Mouse (Mus musculus) C2C12 (cell line): ENCODE measurements around the gene Cdk1. TPM values are rescaled to one million over a fixed set of nuclear protein-coding genes. Genes with fewer than 3 reads are reported as not detected.

Experiments used
- H3K27me3 ChIP-seq: one replicate; pipeline ENCODE4 v1.6.1; 2011; ENCODE audit not compliant: control insufficient read depth, insufficient read depth, insufficient read length
- H3K36me3 ChIP-seq: one replicate; pipeline ENCODE4 v1.6.1; 2011; ENCODE audit not compliant: control insufficient read depth, insufficient read depth
- H3K4me3 ChIP-seq: one replicate; pipeline ENCODE4 v1.5.1; 2011; ENCODE audit warnings: mild to moderate bottlenecking, control low read depth; ENCODE audit not compliant: poor library complexity, insufficient read depth, severe bottlenecking
- H3K79me2 ChIP-seq: one replicate; pipeline ENCODE4 v1.6.1; 2011; ENCODE audit not compliant: control insufficient read depth, insufficient read depth
- H3K79me3 ChIP-seq: one replicate; pipeline ENCODE4 v1.6.1; 2011; ENCODE audit warnings: low read depth, control low read depth
- H3ac ChIP-seq: one replicate; pipeline ENCODE3; 2011; ENCODE audit warnings: low read depth; ENCODE audit not compliant: control insufficient read depth, insufficient read length
- CEBPB ChIP-seq: IDR thresholded peaks from one replicate; pipeline ENCODE4 v1.6.1; 2011; ENCODE audit warnings: low read depth, mild to moderate bottlenecking, control low read depth, moderate library complexity
- CTCF ChIP-seq: IDR thresholded peaks from one replicate; pipeline ENCODE4 v1.5.1; 2011; ENCODE audit not compliant: control insufficient read depth, insufficient read depth, insufficient read length
- FOSL1 ChIP-seq: IDR thresholded peaks from one replicate; pipeline ENCODE4 v1.8.0; 2011; ENCODE audit warnings: mild to moderate bottlenecking, low read length; ENCODE audit not compliant: poor library complexity, insufficient read depth, severe bottlenecking
- MAX ChIP-seq: IDR thresholded peaks from one replicate; pipeline ENCODE4 v1.6.1; 2011; ENCODE audit warnings: mild to moderate bottlenecking, control low read depth
- MYOD1 ChIP-seq: IDR thresholded peaks from one replicate; pipeline ENCODE4 v1.6.1; 2011; ENCODE audit warnings: low read depth; ENCODE audit not compliant: control insufficient read depth, insufficient read length
- MYOG ChIP-seq: IDR thresholded peaks from one replicate; pipeline ENCODE4 v1.6.1; 2011; ENCODE audit not compliant: control insufficient read depth, insufficient read length; ENCODE audit errors: extremely low read depth
- USF1 ChIP-seq: IDR thresholded peaks from one replicate; pipeline ENCODE4 v1.6.1; 2011; ENCODE audit warnings: low read depth, mild to moderate bottlenecking, control low read depth, moderate library complexity
- polyA plus RNA-seq: library from polyadenylated mRNA; unstranded; fragments of >200 nt; fragmentation: generic; extraction: Trizol; gene quantifications from one replicate; pipeline ENCODE4 v1.2.1, GENCODE M21; 2012; ENCODE audit warnings: missing spikeins

The Cdk1 gene
- polyA plus RNA-seq, 1 experiment = 374 TPM

- Histone ChIP-seq H3K79me3 (no peaks in the 10 kb centered on the region), H3K79me2 (no peaks in the 10 kb centered on the region), H3ac (no peak overlapping the region), H3K36me3 (peaks cover 6% of the 10 kb centered on the region), H3K27me3 (no peaks in the 10 kb centered on the region), H3K4me3 (no peak overlapping the region)
- TF ChIP-seq CTCF (no peak), CEBPB (no peak), MAX (no peak), MYOG (no peak), MYOD1 (no peak), FOSL1 (no peak), USF1 (no peak)
Observed at GRCm38 (mm10) chr10:69328029-69328655, 24.6 kb downstream of the Cdk1 start.

- H3K79me2 ChIP-seq = no peaks in the 10 kb centered on the region
- H3K4me3 ChIP-seq = no peak overlapping the region
- H3ac ChIP-seq = no peak overlapping the region
- no peak for TF ChIP-seq MYOD1
- TF ChIP-seq FOSL1 = no peak
- TF ChIP-seq MYOG = no peak
- TF ChIP-seq MAX = no peak
- no peak for TF ChIP-seq CTCF
- TF ChIP-seq CEBPB = no peak
- no peak for TF ChIP-seq USF1
- H3K36me3 ChIP-seq = peaks cover 4% of the 10 kb centered on the region
- H3K27me3 ChIP-seq = no peaks in the 10 kb centered on the region
- no peaks in the 10 kb centered on the region for H3K79me3 ChIP-seq
Observed at GRCm38 (mm10) chr10:69327362-69327761, 25.4 kb downstream of the Cdk1 start.

GRCm38 (mm10) chr10:69326433-69326832, 26.3 kb downstream of the Cdk1 start:
- no peaks in the 10 kb centered on the region for H3K79me3 ChIP-seq
- H3K27me3 ChIP-seq = no peaks in the 10 kb centered on the region
- no peaks in the 10 kb centered on the region for H3K79me2 ChIP-seq
- no peak overlapping the region for H3ac ChIP-seq
- peaks cover 4% of the 10 kb centered on the region for H3K36me3 ChIP-seq
- H3K4me3 ChIP-seq = no peak overlapping the region
- TF ChIP-seq FOSL1 (no peak), CTCF (no peak), USF1 (no peak), MAX (no peak), MYOD1 (no peak), MYOG (no peak), CEBPB (no peak)

DNA sequence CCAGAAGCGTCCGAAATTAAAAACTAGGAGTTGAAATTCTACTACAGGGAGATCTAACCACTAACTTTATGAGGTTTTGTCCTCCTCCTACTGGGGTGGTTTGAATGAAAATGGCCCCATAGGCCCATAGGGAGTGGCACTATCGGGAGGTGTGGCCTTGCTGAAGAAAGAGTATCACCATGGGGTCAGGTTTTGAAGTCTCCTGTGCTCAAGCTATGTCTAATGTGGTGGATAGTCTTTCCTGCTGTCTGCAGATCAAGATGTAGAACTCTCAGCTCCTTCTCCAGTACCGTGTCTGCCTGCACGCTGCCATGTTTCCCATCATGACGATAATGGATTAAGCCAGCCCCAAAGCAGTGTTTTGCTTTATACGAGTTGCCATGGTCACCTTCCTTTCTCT, 27.9 kb downstream of the Cdk1 start:
- H3K79me2 ChIP-seq = no peaks in the 10 kb centered on the region
- no peak overlapping the region for H3K4me3 ChIP-seq
- H3K36me3 ChIP-seq = peaks cover 4% of the 10 kb centered on the region
- TF ChIP-seq MYOD1 = no peak
- TF ChIP-seq MYOG = no peak
- no peak for TF ChIP-seq CTCF
- no peak for TF ChIP-seq MAX
- TF ChIP-seq USF1 = no peak
- no peak for TF ChIP-seq CEBPB
- no peak overlapping the region for H3ac ChIP-seq
- no peaks in the 10 kb centered on the region for H3K79me3 ChIP-seq
- no peaks in the 10 kb centered on the region for H3K27me3 ChIP-seq

DNA sequence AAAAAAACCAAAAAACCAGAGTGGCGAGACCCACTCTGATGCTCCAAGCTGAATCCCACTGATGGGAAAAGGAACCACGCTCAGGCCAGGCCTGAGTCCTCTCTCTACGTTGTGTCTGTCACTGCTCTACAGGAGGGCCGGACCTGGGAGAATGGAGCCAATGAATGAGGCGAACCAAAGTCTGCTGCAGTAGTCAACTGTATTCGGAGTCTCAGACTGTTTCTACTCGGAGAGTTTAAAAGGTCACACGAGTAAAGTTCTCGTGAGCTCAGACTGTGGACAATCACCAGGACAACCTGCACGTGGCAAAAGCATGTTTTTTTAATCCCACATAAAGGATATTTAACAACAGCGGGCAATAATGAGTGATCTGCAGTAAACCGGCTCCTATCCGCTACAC, 28.8 kb downstream of the Cdk1 start:
- no peaks in the 10 kb centered on the region for H3K79me3 ChIP-seq

DNA sequence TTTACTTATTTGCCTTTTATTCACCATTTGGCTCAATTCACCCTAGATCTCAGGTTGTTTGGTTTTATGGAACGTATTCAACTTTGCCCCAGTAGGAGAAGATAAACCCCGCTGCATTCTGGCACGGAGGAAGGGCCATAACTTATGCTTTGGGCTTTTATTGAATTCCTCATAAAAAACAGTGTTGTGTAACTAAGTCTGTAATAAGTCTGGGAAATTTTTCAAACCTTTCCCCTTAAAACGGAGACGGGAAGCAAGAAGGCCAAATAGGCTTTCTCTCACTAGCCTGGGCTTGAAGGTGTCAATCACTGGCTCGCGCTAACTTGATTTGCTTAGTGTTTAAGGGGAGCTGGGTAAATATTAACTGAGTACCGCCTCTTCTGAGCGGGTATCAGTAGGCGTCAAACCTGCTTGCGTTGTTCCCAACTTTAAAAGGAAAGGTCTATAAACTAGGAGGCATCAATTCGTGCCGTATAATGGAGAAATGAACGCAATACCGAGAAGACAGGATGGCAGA, 31.2 kb downstream of the Cdk1 start:
- no peak overlapping the region for H3K4me3 ChIP-seq
- TF ChIP-seq FOSL1 (no peak), MYOG (no peak), MYOD1 (no peak), CEBPB (no peak), USF1 (no peak), CTCF (no peak), MAX (no peak)

More for the DNA sequence above, 28.8 kb downstream of the Cdk1 start:
- Histone ChIP-seq H3K4me3 (no peak overlapping the region), H3K36me3 (peaks cover 4% of the 10 kb centered on the region), H3ac (no peak overlapping the region), H3K79me2 (no peaks in the 10 kb centered on the region), H3K27me3 (no peaks in the 10 kb centered on the region)
- TF ChIP-seq MAX (no peak), CEBPB (no peak), USF1 (no peak), FOSL1 (no peak), MYOD1 (no peak)

More for the DNA sequence above, 31.2 kb downstream of the Cdk1 start:
- no peaks in the 10 kb centered on the region for H3K79me2 ChIP-seq
- no peaks in the 10 kb centered on the region for H3K27me3 ChIP-seq
- H3K36me3 ChIP-seq = no peaks in the 10 kb centered on the region
- no peaks in the 10 kb centered on the region for H3K79me3 ChIP-seq
- no peak overlapping the region for H3ac ChIP-seq
